Mouse (Mus musculus): ENCODE results near the gene Pkmyt1.

Pkmyt1 gene

GRCm38 (mm10) chr17:23722376-23723125, 3.6 kb upstream of the Pkmyt1 start, which contains the start of gene 1520401A03Rik:
1520401A03Rik (minus strand) TSS chr17:23722783.
- no peak for DNase-seq

- DNase-seq: no peak
Observed at GRCm38 (mm10) chr17:23725477-23725876, 659 bp upstream of the Pkmyt1 start.

GRCm38 (mm10) chr17:23726758-23727142, 614 bp downstream of the Pkmyt1 start:
- peak; percentile 92 for DNase-seq

GRCm38 (mm10) chr17:23730441-23730840, 4.3 kb downstream of the Pkmyt1 start:
- no peak for DNase-seq

- no peak for DNase-seq
Observed at GRCm38 (mm10) chr17:23734341-23734740, 8.2 kb downstream of the Pkmyt1 start.

GRCm38 (mm10) chr17:23737493-23738445, 11.6 kb downstream of the Pkmyt1 start:
- DNase-seq: no peak

- DNase-seq: no peak
Observed at GRCm38 (mm10) chr17:23738836-23739201, 12.7 kb downstream of the Pkmyt1 start.

- peak; percentile 48 for DNase-seq
Observed at GRCm38 (mm10) chr17:23739202-23740135, 13.3 kb downstream of the Pkmyt1 start.

- peak; percentile 96 for DNase-seq
Observed at GRCm38 (mm10) chr17:23740136-23740584, 14.0 kb downstream of the Pkmyt1 start.

- no peak for DNase-seq
Observed at GRCm38 (mm10) chr17:23740598-23741021, 14.5 kb downstream of the Pkmyt1 start, which contains the start of gene Paqr4. Paqr4 (minus strand) TSS chr17:23740867.

GRCm38 (mm10) chr17:23741359-23742209, 15.4 kb downstream of the Pkmyt1 start:
- no peak for DNase-seq

- DNase-seq: peak; percentile 50
Observed at GRCm38 (mm10) chr17:23742210-23742793, 16.2 kb downstream of the Pkmyt1 start.

GRCm38 (mm10) chr17:23742941-23743340, 16.8 kb downstream of the Pkmyt1 start:
- DNase-seq: no peak

- DNase-seq: no peak
Observed at GRCm38 (mm10) chr17:23744076-23744475, 17.9 kb downstream of the Pkmyt1 start.

- DNase-seq: no peak
Observed at GRCm38 (mm10) chr17:23744651-23745050, 18.5 kb downstream of the Pkmyt1 start.

GRCm38 (mm10) chr17:23745301-23746251, 19.4 kb downstream of the Pkmyt1 start, which contains the start of gene Kremen2:
Kremen2 (minus strand) TSS chr17:23745833.
- DNase-seq: no peak

GRCm38 (mm10) chr17:23746311-23746710, 20.2 kb downstream of the Pkmyt1 start:
- DNase-seq: no peak

GRCm38 (mm10) chr17:23746767-23747166, 20.6 kb downstream of the Pkmyt1 start:
- DNase-seq: no peak

- no peak for DNase-seq
Observed at GRCm38 (mm10) chr17:23747471-23747870, 21.3 kb downstream of the Pkmyt1 start.

- no peak for DNase-seq
Observed at GRCm38 (mm10) chr17:23748026-23748425, 21.9 kb downstream of the Pkmyt1 start.

Measured in lung, postnatal 10 days (tissue).